ENCODE assay signal across 8 mouse cellular contexts in the genomic region with DNA sequence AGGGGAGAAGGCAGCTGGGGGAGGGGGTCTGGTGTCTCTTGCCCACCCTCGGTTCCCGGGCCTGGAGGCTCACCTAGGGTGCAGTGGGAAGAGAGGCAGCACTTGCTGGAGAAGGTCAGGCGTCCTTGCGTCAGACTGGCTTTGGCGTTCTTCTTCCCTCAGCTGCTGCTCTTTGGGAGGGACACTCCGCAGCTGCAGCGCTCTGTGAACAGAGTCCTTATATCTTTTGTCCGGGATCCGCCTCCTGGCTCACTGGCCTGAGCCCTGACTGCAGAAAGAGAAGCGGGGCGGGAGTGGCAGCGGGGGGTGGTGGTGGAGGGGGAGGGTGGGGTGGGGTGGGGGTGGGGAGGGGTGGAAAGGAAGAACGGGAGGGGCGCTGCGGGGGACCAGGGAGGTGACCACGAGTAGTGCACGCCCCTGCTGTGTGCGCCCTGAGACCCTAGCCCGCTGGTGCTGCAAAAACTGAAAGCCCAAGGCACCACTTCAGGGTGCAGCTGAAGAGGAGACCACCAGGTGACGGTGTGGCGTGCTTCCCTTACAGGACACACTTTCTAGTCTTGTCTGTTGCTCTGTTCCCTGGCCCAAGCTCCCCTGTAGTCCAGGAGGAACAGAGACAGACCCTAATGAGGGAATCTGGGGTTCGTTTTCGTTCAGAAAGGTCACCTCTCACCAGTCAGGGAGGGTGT. TPM values are rescaled to one million over a fixed set of nuclear protein-coding genes. Genes with fewer than 3 reads are reported as not detected.
DNase-seq lines count a peak whose midpoint lies in the region; ATAC-seq and TF ChIP-seq lines count a peak whose summit lies in the region.
"Had no signal": no experiment of that assay in that cellular context is flagged by ENCODE, and none has a peak within 500 bp of the region (broad histone marks: within the 10 kb centered on the region; RNA-seq: fewer than 3 reads in every experiment).

G0s2 (minus strand) TSS at position 302 of the 686 bp plus-strand sequence.

- no peaks in the 10 kb centered on the region for H3K36me3 ChIP-seq in embryonic facial prominence, embryonic 12.5 days
- no peaks in the 10 kb centered on the region for H3K36me3 ChIP-seq in intestine, postnatal 0 days (ENCODE audit: control insufficient read depth, insufficient read depth)

- intact Hi-C loops in left cerebral cortex, postnatal 25 days (cut with DNase I), result loop anchor here (5.0 kb wide), 1 partner anchor 44 kb away; no protein-coding TSS in a partner anchor

- peak; percentile 76 for TF ChIP-seq CTCF in intestine, postnatal 0 days (IDR thresholded peaks at IDR 0.05; ENCODE audit: low read depth)

- peak within 1 kb of the TSS; percentile 60 for H3K9ac ChIP-seq in embryonic facial prominence, embryonic 12.5 days
- H3K9ac ChIP-seq in intestine, postnatal 0 days (ENCODE audit: low read depth, low read length), result peak within 1 kb of the TSS; percentile 48; the same call in 1 of the 2 replicates

- DNase-seq in adrenal gland, postnatal 14 days, result peak; percentile 90
- DNase-seq in heart, adult 11 months, result peak; percentile 99
- DNase-seq in left cerebral cortex, postnatal 25 days (ENCODE audit: low spot score in 2 of 2), result peak; percentile 49 to 64
- DNase-seq in right cerebral cortex, postnatal 25 days, result peak; percentile 52

- ATAC-seq in embryonic facial prominence, embryonic 12.5 days (ENCODE audit: insufficient number of reproducible peaks, insufficient read depth, low FRiP score, low TSS enrichment), result peak; percentile 81
- peak; percentile 65 for ATAC-seq in intestine, postnatal 0 days
- peak; percentile 82 for ATAC-seq in megakaryocyte-erythroid progenitor cell, adult 5-6 weeks (replicated peaks; ENCODE audit: low FRiP score, low TSS enrichment, poor library complexity, severe bottlenecking)

- no peaks in the 10 kb centered on the region for H3K27me3 ChIP-seq in embryonic facial prominence, embryonic 12.5 days
- H3K27me3 ChIP-seq in intestine, postnatal 0 days (replicated peaks; ENCODE audit: control insufficient read depth, insufficient read depth, low read length), result no peaks in the 10 kb centered on the region

- 1% methylated on average over 21 of the region's 23 CpGs for WGBS in embryonic facial prominence, embryonic 12.5 days
- 1% methylated on average over 23 of the region's 23 CpGs for WGBS in intestine, postnatal 0 days

- H3K9me3 ChIP-seq in embryonic facial prominence, embryonic 12.5 days, result no peaks in the 10 kb centered on the region
- no peaks in the 10 kb centered on the region for H3K9me3 ChIP-seq in intestine, postnatal 0 days (ENCODE audit: control insufficient read depth)

- peak within 1 kb of the TSS; percentile 71 for H3K4me2 ChIP-seq in embryonic facial prominence, embryonic 12.5 days (replicated peaks)
- peak within 1 kb of the TSS; percentile 63 for H3K4me2 ChIP-seq in intestine, postnatal 0 days (replicated peaks; ENCODE audit: low read depth)

- H3K27ac ChIP-seq in embryonic facial prominence, embryonic 12.5 days, result peak within 1 kb of the TSS; percentile 80
- peak within 1 kb of the TSS; percentile 28 for H3K27ac ChIP-seq in intestine, postnatal 0 days (ENCODE audit: low read depth, low read length)
- H3K27ac ChIP-seq: macrophage had no signal

- H3K4me1 ChIP-seq in embryonic facial prominence, embryonic 12.5 days, result peaks cover 22% of the 10 kb centered on the region
- H3K4me1 ChIP-seq in intestine, postnatal 0 days (replicated peaks; ENCODE audit: control insufficient read depth, insufficient read depth, low read length), result 0 out of 2 replicates have a peak, but pooled peaks cover 3% of the 10 kb centered on the region

- peak within 1 kb of the TSS; percentile 42 for H3K4me3 ChIP-seq in embryonic facial prominence, embryonic 12.5 days
- peak within 1 kb of the TSS; percentile 30 for H3K4me3 ChIP-seq in intestine, postnatal 0 days (ENCODE audit: low read depth, low read length)

RNA-seq across cellular contexts. Expression of gene G0s2, which starts in this region (rescaled TPM):
- 163 and 182 TPM in 2 replicates for total RNA-seq in adrenal gland, postnatal 14 days (2021)
- polyA plus RNA-seq in embryonic facial prominence, embryonic 12.5 days (2016; fragmentation: Nextera tagmentation; extraction: Ambion mirVana), result 14.0 and 17.1 TPM in 2 replicates
- polyA plus RNA-seq in intestine, postnatal 0 days (2015; fragmentation: Nextera tagmentation; extraction: Ambion mirVana), result 10.1 and 11.7 TPM in 2 replicates
- 1 to 10 TPM; 8.0 to 8.3 TPM for total RNA-seq in left cerebral cortex, postnatal 25 days (2021)
- total RNA-seq in megakaryocyte-erythroid progenitor cell, adult 5-6 weeks (2014; fragmentation: Nextera tagmentation), result 1.2 TPM in 1 of 2 replicates, not detected in the other
- not detected in 2 replicates for total RNA-seq in megakaryocyte-erythroid progenitor cell, adult 5-6 weeks (2017)

Comparison
In these comparisons a context has a peak if more than half of its experiments do, and no peak if none do; other contexts are left out.
1. Peak in every context shown above with its lines: DNase-seq, ATAC-seq, H3K4me3 ChIP-seq and H3K27ac ChIP-seq.
2. RNA of gene G0s2 (total RNA-seq): 163 to 182 TPM in adrenal gland, postnatal 14 days; 8.0 to 8.3 TPM in left cerebral cortex, postnatal 25 days and 1.2 TPM in megakaryocyte-erythroid progenitor cell, adult 5-6 weeks; every median in the first group is over 10 times any median in the second.